Mouse (Mus musculus) layer of hippocampus, adult 8-10 months (tissue): ENCODE measurements around the gene Gm13306. TPM values are rescaled to one million over a fixed set of nuclear protein-coding genes. Genes with fewer than 3 reads are reported as not detected.
"Not testable (repeated sequence)": the region's sequence is repeated elsewhere in the genome, so short reads cannot be mapped to it uniquely, and the experiment has no call there.

Source experiments
- DNase-seq, 2 experiments: peaks; one replicate each; pipeline ENCODE4 v3.0.0; 2022; ENCODE audit warnings: low spot score in 2 of 2
- total RNA-seq, 4 experiments: library from RNA; stranded (reverse); gene quantifications; 2 replicates each; pipeline ENCODE4 v1.2.4; 2022

The Gm13306 gene
- total RNA-seq = 10 to 100 TPM in 1 of 4 experiments, 1 to 10 TPM in 3; 5.1 to 15.5 (median 8.6) TPM

GRCm38 (mm10) chr4:42153136-42153535, at the start of gene Gm13306:
Gene Gm13306, plus strand, starts transcription at chr4:42153436.
- DNase-seq = not testable (repeated sequence)

GRCm38 (mm10) chr4:42114517-42114916, 38.7 kb upstream of the Gm13306 start, which contains the start of gene Gm13304:
Gene Gm13304, plus strand, starts transcription at chr4:42114817.
- DNase-seq = not testable (repeated sequence)

GRCm38 (mm10) chr4:42168503-42168902, 15.3 kb downstream of the Gm13306 start, which contains the start of gene Gm13305:
Gene Gm13305, minus strand, starts transcription at chr4:42168603.
- not testable (repeated sequence) for DNase-seq

GRCm38 (mm10) chr4:42178243-42178642, 25.0 kb downstream of the Gm13306 start:
- not testable (repeated sequence) for DNase-seq

GRCm38 (mm10) chr4:42183234-42184197, 30.3 kb downstream of the Gm13306 start:
- DNase-seq = not testable (repeated sequence)

- DNase-seq = not testable (repeated sequence)
These were observed 31.2 kb downstream of the Gm13306 start for GRCm38 (mm10) chr4:42184324-42184979.

- not testable (repeated sequence) for DNase-seq
These were observed 31.7 kb downstream of the Gm13306 start for GRCm38 (mm10) chr4:42184980-42185372.

Other genes starting within 250 kb of the Gm13306 start
- not detected for gene Gm21541, start 249.8 kb upstream of the Gm13306 start, total RNA-seq
- 10 to 100 TPM; 17.6 to 29.5 (median 18.1) TPM for gene Gm20878, start 211.9 kb upstream of the Gm13306 start, total RNA-seq
- gene Fam205a4, start 187.4 kb upstream of the Gm13306 start, total RNA-seq = 1 to 10 TPM; 1.0 to 2.2 (median 1.4) TPM
- 1 to 10 TPM; 1.6 to 3.8 (median 2.9) TPM for gene Gm21093, start 118.7 kb upstream of the Gm13306 start, total RNA-seq
- not detected for gene Gm3893, start 62.2 kb upstream of the Gm13306 start, total RNA-seq
- 10 to 100 TPM in 3 of 4 experiments, not detected in 1; 14.1 to 17.8 (median 15.9) TPM for gene Gm13304, start 38.6 kb upstream of the Gm13306 start, total RNA-seq
- 1 to 10 TPM in 3 of 4 experiments, under 1 TPM in 1; 0.50 to 2.0 (median 1.3) TPM for gene Gm13305, start 15.2 kb downstream of the Gm13306 start, total RNA-seq
- gene Gm10600, start 87.2 kb downstream of the Gm13306 start, total RNA-seq = 1 to 10 TPM in 3 of 4 experiments, not detected in 1; 6.3 to 9.4 (median 6.8) TPM
- not detected for gene Ccl21b, start 102.3 kb downstream of the Gm13306 start, total RNA-seq
- gene Gm21953, start 140.8 kb downstream of the Gm13306 start, total RNA-seq = not detected
- under 1 TPM; 0.14 to 0.61 (median 0.39) TPM for gene Fam205a3, start 164.9 kb downstream of the Gm13306 start, total RNA-seq